Mouse (Mus musculus): ENCODE results near the gene Bbof1.

Bbof1 gene

DNA sequence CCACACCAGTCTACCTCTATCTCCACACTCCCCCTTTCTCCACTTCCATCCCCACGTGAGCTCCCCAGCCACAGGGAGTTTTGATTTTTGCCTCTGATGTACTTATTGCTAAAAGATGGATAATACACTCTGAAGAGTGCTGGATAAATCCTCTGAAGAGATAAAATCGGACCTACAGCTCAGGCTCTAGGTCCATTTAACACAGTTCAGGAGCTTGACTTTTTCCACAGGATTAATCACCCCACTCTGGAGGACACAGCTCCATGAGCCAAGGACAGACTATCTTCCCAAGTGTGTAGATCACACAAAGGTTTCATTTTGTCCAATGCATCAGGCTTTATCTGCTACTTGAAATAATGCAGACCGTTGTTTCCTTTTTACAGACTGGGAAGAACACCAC, 8.8 kb upstream of the Bbof1 start:
- DNase-seq (ENCODE audit: low read depth, low spot score): peak; percentile 20

- no peak for DNase-seq (ENCODE audit: low read depth, low spot score)
Observed at GRCm38 (mm10) chr12:84400653-84401052, 8.2 kb upstream of the Bbof1 start.

GRCm38 (mm10) chr12:84402923-84403322, 5.9 kb upstream of the Bbof1 start:
- DNase-seq (ENCODE audit: low read depth, low spot score): no peak

GRCm38 (mm10) chr12:84404541-84404940, 4.3 kb upstream of the Bbof1 start:
- DNase-seq (ENCODE audit: low read depth, low spot score): peak; percentile 76

GRCm38 (mm10) chr12:84407259-84407658, 1.6 kb upstream of the Bbof1 start:
- DNase-seq (ENCODE audit: low read depth, low spot score): no peak

GRCm38 (mm10) chr12:84407874-84408818, 725 bp upstream of the Bbof1 start:
- DNase-seq (ENCODE audit: low read depth, low spot score): peak; percentile 69

DNA sequence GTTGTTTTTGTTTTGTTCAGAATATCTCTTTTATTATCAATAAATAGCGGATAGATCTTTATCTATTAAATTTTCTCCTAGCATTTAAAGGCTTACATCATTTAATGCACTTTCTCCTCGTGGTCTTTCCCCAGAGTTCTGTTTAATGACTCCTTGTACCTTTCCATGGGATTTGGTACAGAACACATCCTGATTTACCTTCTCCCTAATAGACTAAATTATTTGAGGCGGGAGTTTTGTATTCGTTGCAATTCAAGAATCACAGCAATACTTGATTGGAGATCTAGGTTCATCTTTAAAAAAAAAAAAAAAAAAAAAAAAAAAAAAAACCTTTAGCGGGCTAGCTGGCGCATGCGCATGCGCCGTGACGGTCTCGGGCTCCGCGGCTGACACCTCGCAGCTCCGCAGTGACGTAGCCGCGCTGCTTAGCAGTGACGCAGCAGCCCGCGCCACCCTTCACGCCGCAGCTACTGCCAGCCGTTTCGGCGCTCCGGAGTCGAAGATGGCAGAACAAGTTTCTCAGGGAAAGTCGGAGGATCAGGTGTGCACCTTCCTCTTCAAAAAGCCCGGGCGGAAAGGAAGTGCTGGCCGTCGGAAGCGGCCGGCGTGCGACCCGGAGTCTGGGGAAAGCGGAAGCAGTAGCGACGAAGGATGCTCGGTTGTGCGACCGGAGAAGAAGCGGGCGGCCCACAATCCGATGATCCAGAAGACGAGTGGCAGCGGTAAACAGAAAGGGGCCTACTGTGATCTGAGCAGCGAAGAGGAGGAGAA, 8.1 kb downstream of the Bbof1 start, which contains the start of gene Rnf113a2:
Gene Rnf113a2, plus strand, starts transcription at position 363 of the 771 bp plus-strand sequence.
- DNase-seq (ENCODE audit: low read depth, low spot score): peak; percentile 95

- DNase-seq (ENCODE audit: low read depth, low spot score): no peak
Observed at GRCm38 (mm10) chr12:84417605-84417922, 8.7 kb downstream of the Bbof1 start.

DNA sequence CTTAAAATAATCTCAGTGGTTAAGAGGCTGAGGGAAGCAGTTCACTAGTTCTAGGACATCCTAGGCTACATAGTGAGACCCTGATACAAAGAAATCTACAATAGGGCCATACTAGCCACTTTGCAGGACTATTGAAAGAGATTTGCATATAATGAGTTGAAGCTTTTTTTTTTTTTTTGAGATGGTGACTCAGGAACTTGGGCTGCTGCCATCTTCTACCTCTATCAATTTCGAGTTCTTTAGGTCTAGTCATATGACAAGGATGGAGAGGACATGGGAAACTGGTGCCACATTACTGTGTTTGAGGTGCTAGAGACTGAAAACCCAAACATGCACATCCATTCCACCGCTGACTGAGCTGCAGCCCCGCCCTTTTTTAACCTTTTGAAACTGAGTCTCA, 15.1 kb downstream of the Bbof1 start:
- no peak for DNase-seq (ENCODE audit: low read depth, low spot score)

- no peak for DNase-seq (ENCODE audit: low read depth, low spot score)
Observed at GRCm38 (mm10) chr12:84429825-84430224, 21.0 kb downstream of the Bbof1 start.

DNA sequence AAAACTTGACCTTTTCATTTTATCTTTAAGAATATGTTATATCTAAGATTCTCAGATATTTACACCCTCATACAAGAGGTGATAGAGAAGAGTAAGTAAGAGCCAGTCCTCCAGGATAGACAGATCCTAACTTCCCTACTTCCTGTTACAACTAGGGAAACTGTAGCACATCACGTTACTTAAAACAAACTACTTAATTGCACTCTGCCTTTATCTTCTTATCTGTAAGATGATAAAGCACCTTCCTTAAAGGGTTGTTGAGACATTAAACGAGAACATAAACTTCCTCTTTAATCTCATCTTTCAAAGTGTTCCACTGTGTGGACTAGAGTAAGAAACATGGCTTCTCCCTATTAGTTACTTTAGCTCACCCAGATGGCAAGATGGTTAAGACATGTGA, 29.8 kb downstream of the Bbof1 start:
- DNase-seq (ENCODE audit: low read depth, low spot score): no peak

DNA sequence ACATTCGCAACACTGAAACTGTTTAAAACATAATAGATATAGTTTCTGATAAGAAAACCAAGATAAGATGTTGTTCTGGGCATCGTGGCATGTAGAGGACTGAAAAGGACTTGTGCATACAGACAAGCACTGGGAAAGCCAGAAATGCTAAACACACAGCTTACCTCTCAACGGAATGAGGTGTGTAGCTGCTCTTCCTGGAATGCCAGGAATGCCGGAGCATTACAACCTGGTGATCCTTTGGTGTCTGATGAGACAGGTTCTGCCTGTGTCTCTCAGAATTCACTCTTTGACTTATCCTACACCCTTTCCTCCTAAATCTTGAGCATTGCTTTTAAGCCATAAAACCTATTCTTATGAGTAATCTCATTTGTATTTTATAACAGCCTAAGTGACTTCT, 33.7 kb downstream of the Bbof1 start:
- no peak for DNase-seq (ENCODE audit: low read depth, low spot score)

DNA sequence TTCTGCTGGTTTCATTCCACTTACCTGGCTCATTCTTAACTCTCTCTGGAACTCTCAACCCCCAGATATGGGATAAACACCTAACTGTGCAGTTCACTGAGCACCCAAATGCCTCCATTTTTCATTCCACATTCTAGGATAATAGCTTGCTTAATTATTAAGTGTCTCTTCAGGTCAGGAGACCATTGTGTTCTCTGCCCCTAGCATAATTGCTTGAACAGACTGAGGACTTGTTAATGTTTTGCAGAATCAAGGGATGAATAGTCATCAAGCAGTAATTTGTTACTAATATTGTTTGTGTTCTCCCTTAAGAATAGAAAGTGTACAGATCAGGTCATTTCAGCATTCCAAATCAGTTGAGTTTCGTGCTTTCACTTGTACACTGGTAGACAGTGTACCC, 38.5 kb downstream of the Bbof1 start:
- no peak for DNase-seq (ENCODE audit: low read depth, low spot score)

GRCm38 (mm10) chr12:84448181-84448580, 39.3 kb downstream of the Bbof1 start:
- no peak for DNase-seq (ENCODE audit: low read depth, low spot score)

DNA sequence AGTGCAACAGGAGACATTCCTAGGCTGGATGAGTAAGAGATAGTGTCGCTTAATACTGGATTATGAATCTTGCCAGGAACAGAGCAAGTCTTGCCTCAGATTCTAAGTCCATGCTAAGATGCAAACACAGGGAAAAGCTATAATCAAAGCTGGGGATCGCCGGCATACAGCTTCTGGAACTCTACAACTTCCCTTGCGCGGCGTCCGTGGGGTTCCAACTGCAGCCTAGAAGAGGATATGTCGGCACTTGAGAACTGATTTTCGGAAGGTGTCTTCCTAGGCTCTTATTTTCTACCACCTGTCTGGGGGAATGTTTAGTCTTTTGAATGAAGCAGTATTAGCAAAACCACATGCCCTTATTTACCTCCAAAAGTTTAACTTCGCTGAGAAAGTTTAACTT, 41.0 kb downstream of the Bbof1 start:
- no peak for DNase-seq (ENCODE audit: low read depth, low spot score)

DNA sequence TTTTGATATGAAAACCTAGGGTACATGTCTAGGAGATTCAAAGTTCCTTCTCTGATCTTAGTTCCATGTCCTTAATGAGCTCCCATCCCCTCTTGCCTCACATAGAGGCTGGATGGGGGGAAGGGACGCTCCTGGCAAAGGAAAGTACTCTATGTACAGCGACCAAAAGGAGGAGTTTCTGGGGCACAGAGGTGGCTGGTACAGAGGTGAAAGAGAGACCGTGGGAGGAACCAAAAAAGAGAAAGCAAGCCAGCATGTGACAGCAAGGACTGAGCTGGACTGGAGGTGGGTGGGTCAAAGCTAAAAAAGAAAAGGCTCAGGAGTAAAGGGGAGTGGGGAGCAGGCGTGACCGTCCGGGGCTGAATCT, 41.5 kb downstream of the Bbof1 start:
- peak; percentile 52 for DNase-seq (ENCODE audit: low read depth, low spot score)

DNA sequence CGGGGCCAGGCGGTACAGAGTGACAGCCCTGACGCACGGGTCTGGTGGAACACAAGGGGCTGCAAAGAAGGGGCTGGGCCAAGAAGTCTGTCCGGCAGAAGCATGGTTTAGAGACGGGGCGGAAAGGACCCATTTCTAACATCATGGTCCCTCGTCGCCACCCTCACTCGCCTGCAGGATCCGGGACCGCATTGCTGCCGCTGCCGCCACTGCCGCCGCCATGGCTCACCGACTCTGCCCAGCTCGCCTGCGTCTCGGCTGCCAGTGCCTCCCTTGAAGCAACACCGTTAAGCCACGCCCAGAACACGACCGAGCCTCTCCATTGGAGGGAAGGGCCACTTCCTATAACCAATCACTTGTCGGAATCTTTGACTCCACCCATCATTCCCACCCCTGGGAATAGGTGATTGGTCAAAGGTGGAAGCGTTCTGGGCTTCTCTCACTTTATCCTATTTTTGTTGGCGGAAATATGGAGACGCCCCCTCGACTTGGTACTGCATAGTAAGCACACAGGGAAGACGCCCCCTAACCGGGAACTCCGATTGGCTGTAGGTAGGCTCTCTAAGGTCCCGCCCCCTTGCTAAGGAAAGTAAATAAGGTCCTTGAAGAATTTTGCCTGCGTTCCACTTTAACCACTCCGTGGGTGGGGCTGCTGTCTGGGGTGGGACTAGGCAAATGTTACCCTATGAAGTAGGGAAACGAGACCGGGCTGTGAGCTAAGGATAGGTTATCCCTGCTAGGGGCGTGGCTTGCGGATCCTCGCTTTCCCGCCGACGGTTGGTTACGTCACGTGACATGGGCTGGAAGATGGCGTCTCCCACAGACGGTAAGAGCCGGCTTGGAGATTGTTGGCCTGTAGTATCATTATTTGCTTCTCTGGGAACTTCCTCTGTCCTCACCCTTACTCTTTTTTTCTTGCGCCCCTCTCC, 42.1 kb downstream of the Bbof1 start, which contains the start of the genes Aldh6a1 and Lin52:
Gene Aldh6a1, minus strand, starts transcription at position 287 of the 929 bp plus-strand sequence.
Gene Lin52, plus strand, starts transcription at position 705 of the 929 bp plus-strand sequence.
- DNase-seq (ENCODE audit: low read depth, low spot score): peak; percentile 100

DNA sequence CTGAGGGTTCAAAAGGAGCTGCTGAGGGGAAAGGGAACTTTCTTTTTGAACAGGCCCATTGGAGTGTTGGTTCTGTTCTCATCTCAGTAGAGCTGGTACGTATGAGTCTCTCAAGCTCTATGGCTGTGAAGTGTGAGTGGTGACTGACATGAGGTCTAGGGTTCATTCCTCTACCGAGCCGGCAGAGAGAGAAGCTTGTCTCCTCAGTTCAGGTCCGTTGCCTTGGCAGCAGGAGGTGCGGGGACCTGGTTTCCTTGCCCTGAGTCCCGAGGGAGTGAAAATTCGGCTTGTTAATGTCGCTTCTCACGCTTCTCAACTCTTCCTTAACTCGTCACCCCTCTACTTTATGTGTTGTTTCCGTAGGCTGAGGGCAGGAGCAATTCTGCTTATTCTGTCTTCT, 42.9 kb downstream of the Bbof1 start:
- DNase-seq (ENCODE audit: low read depth, low spot score): peak; percentile 31

DNA sequence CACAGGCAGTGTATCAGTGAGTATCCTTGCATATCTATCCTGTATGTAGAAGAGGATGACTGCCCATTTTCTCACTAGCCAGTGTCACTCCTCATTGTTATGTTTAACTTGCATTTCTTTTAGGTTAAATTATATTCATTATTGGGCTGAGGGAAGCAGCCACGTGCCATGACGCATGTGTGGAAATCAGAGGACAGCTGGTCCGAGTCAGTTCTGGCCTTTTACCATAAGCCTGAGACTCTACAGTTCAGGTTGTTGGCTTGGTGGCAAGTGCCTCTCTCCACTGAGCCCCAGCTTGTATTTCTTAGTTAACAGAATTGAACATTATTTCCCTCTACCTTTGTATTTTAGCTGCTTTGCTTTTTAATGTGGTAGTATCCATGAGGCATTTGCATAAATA, 48.0 kb downstream of the Bbof1 start:
- DNase-seq (ENCODE audit: low read depth, low spot score): peak; percentile 7

GRCm38 (mm10) chr12:84459845-84460244, 51.0 kb downstream of the Bbof1 start:
- no peak for DNase-seq (ENCODE audit: low read depth, low spot score)

DNA sequence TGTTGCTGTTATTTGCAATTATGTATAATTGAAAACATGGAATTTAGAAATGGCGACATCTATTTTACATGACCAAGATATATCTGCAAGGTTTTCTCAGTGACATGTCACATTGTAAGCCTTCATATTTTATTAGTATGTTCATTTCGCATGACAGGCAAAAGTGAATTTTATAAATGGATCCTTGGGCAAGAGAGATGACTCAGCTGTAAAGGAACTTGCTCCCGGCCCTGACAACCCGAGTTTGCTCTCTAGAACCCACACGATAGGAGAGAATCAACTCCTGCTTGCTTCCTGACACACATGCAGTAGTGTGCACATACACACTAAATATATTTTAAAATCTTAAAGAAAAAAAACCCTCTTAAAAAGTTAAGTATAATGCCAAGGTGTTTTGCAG, 52.5 kb downstream of the Bbof1 start:
- DNase-seq (ENCODE audit: low read depth, low spot score): no peak

DNA sequence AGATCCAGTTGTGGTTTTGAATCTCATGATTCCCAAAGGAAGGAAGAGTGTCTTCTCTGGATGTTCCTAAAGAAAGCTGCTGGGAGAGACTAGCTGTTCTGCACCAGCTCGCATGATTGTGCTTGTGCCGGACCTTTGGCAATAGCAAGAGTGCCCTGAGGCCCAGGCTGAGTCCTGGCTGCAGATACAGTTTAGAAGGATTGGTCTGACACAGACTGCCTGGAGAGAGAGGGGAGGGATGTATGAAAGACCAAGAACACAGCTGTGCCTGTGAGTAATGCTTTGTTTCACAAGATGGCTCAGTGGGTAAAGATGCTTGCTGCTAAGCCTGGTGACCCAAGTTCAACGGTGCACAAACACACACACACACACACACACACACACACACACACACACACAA, 54.0 kb downstream of the Bbof1 start:
- DNase-seq (ENCODE audit: low read depth, low spot score): peak; percentile 36

Measured in brain, adult 2 months (tissue).